Mouse (Mus musculus) cortical plate, adult 2 months (tissue): ENCODE data around the gene Gimap7.

Experiments
- CTCF ChIP-seq: fragments of 200-500 bp; IDR thresholded peaks from 2 replicates; pipeline ENCODE4 v1.5.1; 2011; ENCODE audit warnings: mild to moderate bottlenecking, control low read depth, low read length; ENCODE audit not compliant: insufficient read depth; ENCODE audit errors: extremely low read depth
- POLR2A ChIP-seq: fragments of 200-500 bp; IDR thresholded peaks from 2 replicates; pipeline ENCODE4 v1.6.1; 2011; ENCODE audit warnings: mild to moderate bottlenecking, low read length, control low read depth; ENCODE audit not compliant: insufficient read depth; ENCODE audit errors: extremely low read depth

GRCm38 (mm10) chr6:48745490-48745889 is 27.1 kb downstream of the Gimap7 start:
- no peak for TF ChIP-seq CTCF
- no peak for TF ChIP-seq POLR2A
